Comparison of ENCODE assay signal across 37 mouse cellular contexts in genomic region chr11:118934925-118935324, GRCm38 (mm10). TPM values are rescaled to one million over a fixed set of nuclear protein-coding genes. Genes with fewer than 3 reads are reported as not detected.
"Had no signal": no experiment of that assay in that cellular context is flagged by ENCODE, and none has a peak within 500 bp of the region (broad histone marks: within the 10 kb centered on the region; RNA-seq: fewer than 3 reads in every experiment).

No protein-coding gene starts in this region.

- H3K4me3 ChIP-seq: heart, embryonic 10.5 days; heart, embryonic 12.5 days; hindbrain, embryonic 10.5 days; hindbrain, embryonic 12.5 days; kidney, embryonic 15.5 days; limb, embryonic 13.5 days; limb, embryonic 15.5 days; liver, embryonic 12.5 days had no signal

- H3K9ac ChIP-seq: heart, embryonic 12.5 days; hindbrain, embryonic 12.5 days; hindbrain, embryonic 14.5 days; kidney, embryonic 15.5 days; limb, embryonic 13.5 days; limb, embryonic 15.5 days; liver, embryonic 12.5 days had no signal

- H3K27ac ChIP-seq: heart, embryonic 10.5 days; hindbrain, embryonic 12.5 days; hindbrain, embryonic 14.5 days; kidney, embryonic 15.5 days; kidney, postnatal 0 days; limb, embryonic 13.5 days; limb, embryonic 15.5 days; liver, embryonic 12.5 days had no signal

- H3K4me1 ChIP-seq: heart, embryonic 10.5 days; heart, embryonic 12.5 days; kidney, embryonic 15.5 days; limb, embryonic 13.5 days; limb, embryonic 15.5 days; liver, embryonic 12.5 days had no signal

- H3K4me2 ChIP-seq: heart, embryonic 12.5 days; hindbrain, embryonic 12.5 days; hindbrain, embryonic 14.5 days; kidney, embryonic 15.5 days; limb, embryonic 13.5 days; limb, embryonic 15.5 days; liver, embryonic 12.5 days had no signal

- H3K36me3 ChIP-seq: heart, embryonic 10.5 days; heart, embryonic 12.5 days; hindbrain, embryonic 10.5 days; hindbrain, embryonic 12.5 days; kidney, embryonic 15.5 days; limb, embryonic 13.5 days; limb, embryonic 15.5 days; liver, embryonic 12.5 days had no signal

- H3K27me3 ChIP-seq: hindbrain, embryonic 12.5 days; limb, embryonic 15.5 days; liver, embryonic 12.5 days had no signal

- H3K9me3 ChIP-seq: heart, embryonic 10.5 days; hindbrain, embryonic 10.5 days; kidney, embryonic 15.5 days; limb, embryonic 15.5 days had no signal

- DNase-seq: gastrocnemius, postnatal 14 days; gastrocnemius, postnatal 36 days; heart, adult 11 months; heart, postnatal 10 days; heart, postnatal 4 days; kidney, adult 11 months; kidney, adult 2 months; kidney, adult 9 months; kidney, postnatal 14 days; kidney, postnatal 36 days; layer of hippocampus, adult 9-11 months; layer of hippocampus, postnatal 36 days had no signal

- ATAC-seq: hindbrain, embryonic 16.5 days; inflammation-experienced regulatory T-cells, adult 6 months; liver, embryonic 12.5 days had no signal

RNA-seq across cellular contexts. Expression of gene Enpp7, which starts 53.1 kb away (rescaled TPM):
- total RNA-seq: gastrocnemius, adult 18-20 months; gastrocnemius, adult 8-10 months; gastrocnemius, postnatal 14 days; gastrocnemius, postnatal 36 days; heart, adult 8-10 months; heart, postnatal 10 days; heart, postnatal 25 days; heart, postnatal 4 days; layer of hippocampus, adult 18-20 months; layer of hippocampus, adult 8-10 months; layer of hippocampus, postnatal 14 days; layer of hippocampus, postnatal 36 days; left cerebral cortex, adult 18-20 months; left cerebral cortex, postnatal 14 days; left cerebral cortex, postnatal 36 days; liver, adult 2 months had no signal
- polyA plus RNA-seq: heart, embryonic 10.5 days; heart, embryonic 12.5 days; heart, embryonic 14.5 days; hindbrain, embryonic 10.5 days; hindbrain, embryonic 12.5 days; hindbrain, embryonic 14.5 days; hindbrain, embryonic 16.5 days; inflammation-experienced regulatory T-cells, adult 6 months; kidney, adult 2 months; kidney, embryonic 15.5 days; kidney, postnatal 0 days; limb, embryonic 11.5 days; limb, embryonic 13.5 days; limb, embryonic 15.5 days; liver, adult 2 months; liver, embryonic 12.5 days had no signal
